Mouse (Mus musculus): ENCODE data around the gene Pnpla6. TPM values are rescaled to one million over a fixed set of nuclear protein-coding genes. Genes with fewer than 3 reads are reported as not detected.

Pnpla6 gene
- polyA plus RNA-seq, 1 experiment from 2014 or later = 19.0 TPM

GRCm38 (mm10) chr8:3536053-3536841, 21.1 kb downstream of the Pnpla6 start:
- Histone ChIP-seq H3K4me3 (ENCODE audit: low read depth, low read length) (no peak overlapping the region), H3K4me1 (ENCODE audit: insufficient read depth, low read depth, low read length) (no peaks in the 10 kb centered on the region), H3K27me3 (replicated peaks; ENCODE audit: insufficient read depth, low read length) (no peaks in the 10 kb centered on the region), H3K9ac (replicated peaks; ENCODE audit: low read depth) (no peak overlapping the region), H3K4me2 (replicated peaks; ENCODE audit: low read depth, low read length) (no peak overlapping the region), H3K36me3 (ENCODE audit: insufficient read depth, low read length) (peaks cover 27% of the 10 kb centered on the region), H3K27ac (ENCODE audit: low read length) (no peak overlapping the region), H3K9me3 (ENCODE audit: low read length) (no peaks in the 10 kb centered on the region)
- no peak for DNase-seq (ENCODE audit: low spot score)
- 58% methylated on average over 15 of the region's 15 CpGs for WGBS
- ATAC-seq = peak; percentile 35; the same call in 1 of the 2 replicates
- TF ChIP-seq EP300 (IDR thresholded peaks at IDR 0.05) = no peak
- TF ChIP-seq CTCF (IDR thresholded peaks at IDR 0.05) = no peak

DNA sequence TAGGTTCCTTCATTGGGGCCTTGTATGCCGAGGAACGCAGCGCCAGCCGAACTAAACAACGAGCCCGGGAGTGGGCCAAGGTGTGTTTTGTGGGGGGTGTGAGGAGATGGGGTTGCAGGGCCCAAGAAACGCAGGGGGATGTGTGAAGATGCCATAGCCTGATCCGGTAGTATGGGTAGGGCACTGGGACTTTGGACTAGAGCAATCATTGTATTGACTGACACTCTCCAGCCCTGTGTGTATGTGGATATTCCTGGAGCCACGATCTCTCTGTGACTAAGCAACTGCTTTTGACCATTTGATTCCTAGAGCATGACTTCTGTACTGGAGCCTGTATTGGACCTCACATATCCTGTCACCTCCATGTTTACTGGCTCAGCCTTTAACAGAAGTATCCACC, 21.8 kb downstream of the Pnpla6 start:
- Histone ChIP-seq H3K27ac (ENCODE audit: low read length) (no peak overlapping the region), H3K9me3 (ENCODE audit: low read length) (no peaks in the 10 kb centered on the region), H3K4me2 (replicated peaks; ENCODE audit: low read depth, low read length) (no peak overlapping the region), H3K4me3 (ENCODE audit: low read depth, low read length) (no peak overlapping the region), H3K36me3 (ENCODE audit: insufficient read depth, low read length) (peaks cover 20% of the 10 kb centered on the region), H3K9ac (replicated peaks; ENCODE audit: low read depth) (no peak overlapping the region), H3K27me3 (replicated peaks; ENCODE audit: insufficient read depth, low read length) (no peaks in the 10 kb centered on the region), H3K4me1 (ENCODE audit: insufficient read depth, low read depth, low read length) (no peaks in the 10 kb centered on the region)
- TF ChIP-seq CTCF (IDR thresholded peaks at IDR 0.05) (no peak), EP300 (IDR thresholded peaks at IDR 0.05) (no peak)
- WGBS = 95% methylated on average over 9 of the region's 9 CpGs
- ATAC-seq (no peak), DNase-seq (ENCODE audit: low spot score) (no peak)

DNA sequence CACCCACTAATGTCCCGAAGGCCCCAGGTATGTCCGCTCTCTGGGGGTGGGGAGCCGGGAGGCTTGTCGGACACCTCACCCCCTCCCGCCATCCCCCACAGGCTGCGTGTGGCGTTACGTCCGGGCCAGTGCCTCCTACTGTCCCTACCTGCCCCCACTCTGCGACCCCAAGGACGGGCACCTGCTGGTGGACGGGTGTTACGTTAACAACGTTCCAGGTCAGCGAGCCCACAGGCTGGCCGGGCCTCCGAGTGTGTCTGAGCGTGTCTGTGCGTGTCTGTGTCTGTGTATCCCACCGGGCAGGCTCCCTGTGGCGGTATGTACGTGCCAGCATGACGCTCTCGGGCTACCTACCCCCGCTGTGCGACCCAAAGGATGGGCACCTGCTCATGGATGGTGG, 22.5 kb downstream of the Pnpla6 start:
- H3K4me2 ChIP-seq (replicated peaks; ENCODE audit: low read depth, low read length) = no peak overlapping the region
- TF ChIP-seq CTCF (IDR thresholded peaks at IDR 0.05) = no peak
- no peaks in the 10 kb centered on the region for H3K4me1 ChIP-seq (ENCODE audit: insufficient read depth, low read depth, low read length)
- DNase-seq (ENCODE audit: low spot score) (no peak), ATAC-seq (no peak)
- H3K4me3 ChIP-seq (ENCODE audit: low read depth, low read length) = no peak overlapping the region
- no peaks in the 10 kb centered on the region for H3K9me3 ChIP-seq (ENCODE audit: low read length)
- no peaks in the 10 kb centered on the region for H3K27me3 ChIP-seq (replicated peaks; ENCODE audit: insufficient read depth, low read length)
- 95% methylated on average over 26 of the region's 26 CpGs for WGBS
- H3K36me3 ChIP-seq (ENCODE audit: insufficient read depth, low read length) = peaks cover 19% of the 10 kb centered on the region
- no peak overlapping the region for H3K9ac ChIP-seq (replicated peaks; ENCODE audit: low read depth)
- no peak overlapping the region for H3K27ac ChIP-seq (ENCODE audit: low read length)

DNA sequence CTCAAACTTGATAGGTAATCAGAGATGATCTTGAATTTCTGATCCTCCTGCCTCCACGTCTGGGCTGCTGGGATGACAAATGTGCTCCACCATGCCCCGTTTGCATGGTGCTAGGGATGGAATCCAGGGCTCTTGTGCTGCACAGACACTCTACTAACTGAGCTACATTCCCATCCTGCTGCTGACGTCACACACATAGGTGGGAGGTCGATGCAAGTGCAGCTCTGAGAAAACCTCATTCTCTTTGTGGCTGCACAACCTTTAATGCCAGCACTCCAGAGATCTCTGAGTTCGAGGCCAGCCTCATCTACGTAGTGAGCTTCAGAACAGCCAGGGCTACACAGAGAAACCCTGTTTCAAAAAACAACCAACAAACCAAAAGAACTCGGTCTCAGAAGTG, 24.0 kb downstream of the Pnpla6 start:
- no peaks in the 10 kb centered on the region for H3K4me1 ChIP-seq (ENCODE audit: insufficient read depth, low read depth, low read length)
- 78% methylated on average over 7 of the region's 7 CpGs for WGBS
- no peak for DNase-seq (ENCODE audit: low spot score)

DNA sequence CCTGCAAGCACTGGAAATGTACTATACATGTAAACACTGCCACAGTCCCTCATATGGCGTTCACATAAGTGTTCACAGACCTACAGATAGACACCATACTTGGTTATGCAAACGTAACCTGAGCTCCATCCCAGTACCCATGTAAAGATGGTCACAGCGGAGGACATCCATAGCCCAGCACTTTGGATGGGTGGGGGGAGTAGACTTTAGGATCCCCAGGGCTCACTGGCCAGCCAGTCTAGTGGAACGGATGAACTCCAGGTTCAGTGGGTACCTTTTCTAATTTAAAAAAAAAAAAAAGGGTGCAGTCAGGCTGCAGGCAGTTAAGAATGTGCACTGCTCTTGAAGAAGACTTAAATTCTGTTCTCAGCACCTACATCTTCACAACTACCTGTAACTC, 24.9 kb downstream of the Pnpla6 start:
- WGBS = 88% methylated on average over 4 of the region's 4 CpGs
- Histone ChIP-seq H3K36me3 (ENCODE audit: insufficient read depth, low read length) (peaks cover 26% of the 10 kb centered on the region), H3K9ac (replicated peaks; ENCODE audit: low read depth) (no peak overlapping the region), H3K27ac (ENCODE audit: low read length) (no peak overlapping the region), H3K9me3 (ENCODE audit: low read length) (no peaks in the 10 kb centered on the region), H3K27me3 (replicated peaks; ENCODE audit: insufficient read depth, low read length) (no peaks in the 10 kb centered on the region), H3K4me3 (ENCODE audit: low read depth, low read length) (no peak overlapping the region), H3K4me1 (ENCODE audit: insufficient read depth, low read depth, low read length) (no peaks in the 10 kb centered on the region), H3K4me2 (replicated peaks; ENCODE audit: low read depth, low read length) (no peak overlapping the region)
- DNase-seq (ENCODE audit: low spot score) = no peak
- ATAC-seq = no peak
- no peak for TF ChIP-seq CTCF (IDR thresholded peaks at IDR 0.05)
- no peak for TF ChIP-seq EP300 (IDR thresholded peaks at IDR 0.05)

More for the DNA sequence above, 24.0 kb downstream of the Pnpla6 start:
- H3K4me3 ChIP-seq (ENCODE audit: low read depth, low read length) = no peak overlapping the region
- ATAC-seq = no peak
- no peaks in the 10 kb centered on the region for H3K9me3 ChIP-seq (ENCODE audit: low read length)
- TF ChIP-seq CTCF (IDR thresholded peaks at IDR 0.05) (no peak), EP300 (IDR thresholded peaks at IDR 0.05) (no peak)
- H3K9ac ChIP-seq (replicated peaks; ENCODE audit: low read depth) = no peak overlapping the region
- H3K36me3 ChIP-seq (ENCODE audit: insufficient read depth, low read length) = peaks cover 26% of the 10 kb centered on the region
- H3K4me2 ChIP-seq (replicated peaks; ENCODE audit: low read depth, low read length) = no peak overlapping the region
- no peak overlapping the region for H3K27ac ChIP-seq (ENCODE audit: low read length)
- H3K27me3 ChIP-seq (replicated peaks; ENCODE audit: insufficient read depth, low read length) = no peaks in the 10 kb centered on the region

DNA sequence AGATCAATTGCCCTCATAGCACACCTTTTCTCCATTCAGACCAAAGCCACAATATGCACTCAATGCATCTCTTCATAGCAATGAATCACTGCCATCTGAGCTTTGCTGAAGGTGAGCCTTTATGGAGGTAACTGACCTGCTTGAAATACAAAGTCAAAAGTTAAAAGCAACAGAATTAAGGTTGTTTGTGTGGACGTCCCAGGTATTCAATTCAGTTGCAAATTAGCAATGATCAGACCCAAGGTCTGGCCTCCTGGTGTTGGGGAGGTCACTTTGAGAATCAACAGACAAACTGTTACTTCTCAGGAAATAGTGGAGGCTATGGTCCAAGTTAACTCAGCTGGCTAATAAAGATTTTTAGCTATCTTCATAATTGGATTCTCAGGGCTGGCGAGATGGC, 31.3 kb downstream of the Pnpla6 start:
- Histone ChIP-seq H3K36me3 (ENCODE audit: insufficient read depth, low read length) (peaks cover 14% of the 10 kb centered on the region), H3K4me1 (ENCODE audit: insufficient read depth, low read depth, low read length) (no peaks in the 10 kb centered on the region), H3K9ac (replicated peaks; ENCODE audit: low read depth) (no peak overlapping the region), H3K27ac (ENCODE audit: low read length) (no peak overlapping the region), H3K9me3 (ENCODE audit: low read length) (no peaks in the 10 kb centered on the region), H3K4me2 (replicated peaks; ENCODE audit: low read depth, low read length) (no peak overlapping the region), H3K4me3 (ENCODE audit: low read depth, low read length) (no peak overlapping the region), H3K27me3 (replicated peaks; ENCODE audit: insufficient read depth, low read length) (no peaks in the 10 kb centered on the region)
- no peak for ATAC-seq
- DNase-seq (ENCODE audit: low spot score) = no peak
- TF ChIP-seq CTCF (IDR thresholded peaks at IDR 0.05) = no peak
- TF ChIP-seq EP300 (IDR thresholded peaks at IDR 0.05) = no peak
- 88% methylated on average over 2 of the region's 2 CpGs for WGBS

All from lung, postnatal 0 days (tissue).